Mouse (Mus musculus): ENCODE results near the gene Mier3. TPM values are rescaled to one million over a fixed set of nuclear protein-coding genes. Genes with fewer than 3 reads are reported as not detected.

Mier3 gene
- 38.7 and 41.3 TPM in 2 replicates for total RNA-seq (2021)
- long read RNA-seq, partial matches to known transcripts, result 0 of 5 reads
- long read RNA-seq, other reads (novel, unspliced or antisense), result 5 of 5 reads

DNA sequence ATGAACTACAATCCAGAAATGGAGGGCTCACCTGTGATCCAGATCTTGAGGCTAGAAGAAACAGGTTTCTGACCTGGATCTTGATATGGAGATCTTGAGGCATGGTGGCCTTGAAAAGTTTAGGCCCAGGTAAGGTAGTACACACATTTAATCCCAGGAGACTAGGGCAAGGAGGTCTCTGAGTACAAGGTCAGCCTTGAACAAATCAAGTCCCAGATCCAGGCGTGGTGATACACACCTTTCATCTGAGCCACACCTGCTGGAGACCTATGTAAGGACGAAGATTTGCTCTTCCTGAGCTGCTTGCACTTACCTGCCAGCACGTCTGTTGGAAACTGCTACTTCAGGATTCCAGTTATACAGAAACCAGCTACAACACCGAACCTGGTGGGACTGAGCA lies at the start of gene Mier3:
TSS of gene Mier3 (plus strand) at position 301 of the 400 bp plus-strand sequence.
- DNase-seq, result no peak

- no peak for DNase-seq
Measured at GRCm38 (mm10) chr13:111634163-111635160, 46.3 kb upstream of the Mier3 start.

DNA sequence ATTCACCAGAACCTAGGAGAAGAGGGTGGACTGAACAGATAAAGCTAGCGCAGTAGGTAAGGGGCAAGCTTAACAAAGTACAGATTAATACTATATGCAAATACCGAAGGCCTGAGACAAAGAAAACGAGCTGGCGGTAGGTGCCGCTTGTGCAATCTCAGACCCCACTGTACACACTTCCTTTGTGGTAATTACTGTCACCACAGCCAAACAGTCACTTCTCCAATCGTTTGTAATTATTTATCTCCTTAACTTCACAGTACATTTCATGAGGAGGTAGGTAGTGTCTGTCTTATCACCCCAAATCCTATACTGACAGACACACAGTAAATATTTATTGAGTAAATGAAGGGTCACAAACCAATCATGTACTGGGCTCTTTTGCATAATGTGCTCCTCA lies 40.5 kb upstream of the Mier3 start:
- no peak for DNase-seq

GRCm38 (mm10) chr13:111643636-111644035 lies 37.1 kb upstream of the Mier3 start:
- DNase-seq, result no peak

GRCm38 (mm10) chr13:111646204-111646603 lies 34.6 kb upstream of the Mier3 start:
- no peak for DNase-seq

DNA sequence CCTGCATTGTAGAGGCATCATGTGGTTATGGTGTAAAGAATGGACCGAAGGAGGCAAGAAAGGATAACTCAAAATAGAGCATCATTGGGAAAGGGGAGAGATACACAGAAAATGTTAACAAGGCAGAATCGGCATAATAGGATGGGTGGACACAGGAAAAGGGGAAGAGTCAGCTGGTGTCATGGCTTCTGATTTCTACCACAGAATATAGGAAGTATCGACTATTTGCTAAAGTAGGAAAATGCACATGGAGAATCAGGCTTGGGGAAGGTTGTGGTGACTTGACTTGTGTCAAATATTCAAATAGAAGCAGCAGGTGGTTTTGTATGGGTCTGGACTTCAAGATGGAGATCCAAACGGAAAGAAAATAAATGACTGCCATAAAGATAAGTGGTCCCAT lies 33.5 kb upstream of the Mier3 start:
- DNase-seq, result no peak

DNA sequence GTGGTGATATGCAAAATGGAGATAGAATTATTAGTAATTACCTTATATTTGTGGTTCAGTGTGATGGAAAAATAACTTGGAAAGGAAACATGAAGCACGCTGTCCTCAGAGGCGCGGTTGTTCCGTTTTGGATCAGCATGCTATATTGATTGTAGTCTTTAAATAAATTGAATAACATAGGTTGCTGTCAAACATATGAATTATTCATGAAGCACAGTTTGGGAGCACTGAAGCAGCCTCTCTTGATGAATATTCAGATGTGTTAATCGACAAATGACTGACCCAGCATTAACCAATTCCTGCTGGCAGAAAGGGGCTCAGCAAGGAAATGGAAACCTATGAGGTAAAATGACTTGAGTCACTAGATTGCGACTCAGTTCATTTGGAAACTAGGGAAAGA lies 29.8 kb upstream of the Mier3 start:
- no peak for DNase-seq

DNA sequence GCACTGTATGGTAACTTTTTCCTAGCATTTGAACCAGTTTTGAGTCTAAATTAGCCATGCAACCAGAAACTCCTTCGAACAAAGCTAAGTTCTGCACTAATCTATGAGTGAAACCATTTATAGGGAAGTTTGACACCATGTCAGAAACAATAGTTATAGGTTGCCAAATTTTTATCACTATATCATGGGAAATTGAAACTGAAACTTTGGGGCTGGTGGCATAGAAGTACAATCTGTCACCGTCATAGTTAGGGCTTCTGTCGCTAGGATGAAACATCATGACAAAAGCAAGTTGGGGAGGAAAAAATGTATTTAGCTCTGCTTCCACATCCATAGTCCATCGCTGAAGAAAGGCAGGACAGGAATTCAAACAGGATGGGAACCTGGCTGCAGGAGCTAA lies 25.5 kb upstream of the Mier3 start:
- no peak for DNase-seq

GRCm38 (mm10) chr13:111655856-111656255 lies 24.9 kb upstream of the Mier3 start:
- no peak for DNase-seq

GRCm38 (mm10) chr13:111656309-111656708 lies 24.5 kb upstream of the Mier3 start:
- DNase-seq, result no peak

DNA sequence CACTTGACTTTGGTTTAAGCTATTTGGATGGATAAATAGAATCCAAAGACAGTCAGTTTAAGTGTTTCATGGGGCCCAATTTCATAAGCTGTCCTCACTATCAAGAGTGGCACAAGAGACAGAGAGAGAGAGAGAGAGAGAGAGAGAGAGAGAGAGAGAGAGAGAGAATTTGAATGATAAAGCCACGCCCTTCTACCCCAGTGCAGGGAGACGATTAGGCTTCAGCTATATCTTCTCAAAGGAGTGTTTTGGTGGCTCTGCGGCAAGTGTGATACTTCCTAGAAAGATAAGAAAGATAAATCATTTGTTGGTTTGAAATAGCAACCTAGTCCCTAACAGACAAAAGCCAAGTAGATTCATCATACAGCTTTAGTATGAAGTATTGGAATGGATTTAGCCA lies 24.0 kb upstream of the Mier3 start:
- no peak for DNase-seq

DNA sequence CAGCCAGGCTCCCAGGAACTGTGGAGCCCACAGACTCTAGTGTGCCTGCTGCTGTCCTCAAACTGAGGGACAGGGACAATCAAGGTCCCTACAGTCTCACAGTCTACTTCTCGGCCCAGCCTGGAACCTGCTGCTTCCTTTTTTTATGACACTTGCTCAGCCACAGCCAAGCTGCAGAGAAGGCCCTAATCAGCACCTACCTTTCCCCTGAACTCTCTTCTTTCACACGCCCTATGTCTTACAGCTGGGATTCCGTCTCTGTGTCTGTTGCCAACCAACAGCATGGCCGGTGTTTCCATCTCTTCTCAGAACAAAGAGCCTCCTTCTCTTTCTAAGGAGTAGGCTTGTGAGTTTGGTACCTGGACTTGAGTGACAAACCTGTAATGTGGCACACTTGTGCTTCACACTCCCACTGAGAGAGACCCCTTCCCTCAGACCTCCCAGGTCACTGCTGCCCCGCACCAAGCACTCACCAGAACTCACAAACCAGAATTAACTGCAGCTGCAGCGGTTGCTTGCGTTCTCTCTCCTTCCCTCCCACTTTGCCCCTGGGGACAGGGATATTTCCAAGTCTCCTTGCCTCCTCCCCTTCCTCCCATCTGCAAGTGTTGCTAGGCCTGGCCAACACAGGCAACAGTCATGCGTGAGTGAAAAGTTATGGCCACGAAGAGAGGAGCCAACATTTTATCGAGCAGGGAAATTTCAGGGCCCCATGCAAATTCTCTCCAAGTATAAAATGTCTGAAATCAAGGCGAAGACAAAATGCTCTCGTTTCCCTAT lies 22.1 kb upstream of the Mier3 start:
- DNase-seq, result no peak

GRCm38 (mm10) chr13:111659430-111659829 lies 21.3 kb upstream of the Mier3 start:
- no peak for DNase-seq

- DNase-seq, result no peak
Measured at GRCm38 (mm10) chr13:111660072-111660471, 20.7 kb upstream of the Mier3 start.

GRCm38 (mm10) chr13:111660556-111660955 lies 20.2 kb upstream of the Mier3 start:
- peak; percentile 4 for DNase-seq

DNA sequence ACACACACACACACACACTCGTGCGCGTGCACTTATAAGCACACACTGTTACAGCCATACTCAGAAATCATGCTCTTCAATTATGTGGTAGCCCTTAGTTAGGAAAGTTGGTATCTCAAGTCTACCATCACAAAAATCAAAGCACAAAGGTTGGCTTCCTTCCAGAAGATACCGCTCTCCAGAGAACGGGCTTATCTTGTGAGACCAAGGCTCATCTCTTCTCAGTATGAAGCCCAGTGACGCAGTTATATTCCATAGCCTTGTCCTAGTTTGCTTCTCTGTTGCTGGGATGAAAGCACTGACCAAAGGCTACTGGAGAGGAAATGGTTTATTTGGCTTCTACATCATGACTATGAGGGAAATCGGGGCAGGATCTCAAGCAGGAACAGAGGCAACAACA lies 12.8 kb upstream of the Mier3 start:
- DNase-seq, result no peak

- DNase-seq, result no peak
Measured at GRCm38 (mm10) chr13:111676841-111677240, 3.9 kb upstream of the Mier3 start.

DNA sequence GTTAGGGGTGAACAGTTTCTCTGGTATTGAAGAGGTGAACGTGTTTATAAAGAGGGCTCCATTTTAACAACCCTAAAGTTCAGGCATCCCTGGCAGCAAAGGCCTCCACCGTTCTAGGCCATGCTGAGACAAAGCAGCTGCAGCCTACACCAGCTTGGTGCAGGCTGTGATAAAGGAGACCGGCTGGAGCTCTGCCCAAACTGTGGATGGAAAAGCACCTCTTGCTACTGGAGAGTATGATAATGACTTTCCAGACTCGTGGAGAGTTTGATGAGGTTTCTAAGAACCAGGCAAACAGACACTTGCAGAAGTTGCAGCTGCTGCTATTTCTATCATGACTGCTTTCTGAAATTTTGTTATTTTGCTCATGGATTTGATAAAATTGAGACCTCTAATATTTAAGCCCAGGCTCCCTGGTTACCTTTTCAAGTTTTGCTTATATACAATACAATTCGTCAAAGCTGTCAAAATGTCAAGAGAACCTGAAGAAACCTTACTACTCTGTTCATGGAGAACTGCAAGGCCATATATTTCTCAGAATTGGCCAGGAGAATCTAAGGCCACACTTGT lies 3.4 kb downstream of the Mier3 start:
- no peak for DNase-seq

GRCm38 (mm10) chr13:111685751-111686462 lies 5.1 kb downstream of the Mier3 start:
- DNase-seq, result peak; percentile 90

- peak; percentile 37 for DNase-seq
Measured at GRCm38 (mm10) chr13:111686522-111687284, 5.9 kb downstream of the Mier3 start.

- DNase-seq, result peak; percentile 76
Measured at GRCm38 (mm10) chr13:111687285-111687781, 6.6 kb downstream of the Mier3 start.
